Mouse (Mus musculus): ENCODE results near the gene Zfp524. TPM values are rescaled to one million over a fixed set of nuclear protein-coding genes. Genes with fewer than 3 reads are reported as not detected.
"Not testable (repeated sequence)": the region's sequence is repeated elsewhere in the genome, so short reads cannot be mapped to it uniquely, and the experiment has no call there.

Zfp524 gene
- total RNA-seq (2015) (24.8 and 26.2 TPM in 2 replicates), total RNA-seq (2017) (13.5 and 13.9 TPM in 2 replicates)

GRCm38 (mm10) chr7:5014251-5015117 lies at the start of gene Zfp524, which contains the start of gene Fiz1:
Gene Zfp524, plus strand, starts transcription at chr7:5014415.
Gene Fiz1, minus strand, starts transcription at chr7:5014697.
- peak; percentile 66 for ATAC-seq (ENCODE audit: poor library complexity, severe bottlenecking)

GRCm38 (mm10) chr7:4964988-4965387 lies 49.2 kb upstream of the Zfp524 start:
- ATAC-seq (ENCODE audit: poor library complexity, severe bottlenecking): no peak

- ATAC-seq (ENCODE audit: poor library complexity, severe bottlenecking): no peak
Measured at GRCm38 (mm10) chr7:4971068-4971467, 43.1 kb upstream of the Zfp524 start, which contains the start of gene Sbk3. Gene Sbk3, minus strand, starts transcription at chr7:4971168.

DNA sequence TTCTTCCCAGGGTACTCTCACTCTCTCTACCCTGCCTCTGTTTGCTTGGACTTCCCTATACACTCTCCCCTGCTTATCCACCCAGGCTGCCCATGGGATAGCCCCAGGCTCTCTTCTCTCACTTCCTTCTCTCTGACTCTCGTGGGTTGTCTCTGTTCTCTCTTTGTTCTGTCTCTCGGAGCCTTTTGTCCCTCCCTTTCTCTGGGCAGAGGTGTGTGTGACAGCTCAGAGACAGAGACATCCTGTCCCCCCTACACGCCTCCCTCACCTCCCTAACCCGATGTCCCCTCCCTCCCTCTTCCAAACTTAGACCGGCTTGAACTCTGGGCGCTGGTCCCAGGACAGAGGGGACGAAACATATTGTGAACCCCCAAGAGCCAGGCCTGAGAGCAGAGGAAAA lies 42.5 kb upstream of the Zfp524 start:
- ATAC-seq (ENCODE audit: poor library complexity, severe bottlenecking): peak; percentile 54

DNA sequence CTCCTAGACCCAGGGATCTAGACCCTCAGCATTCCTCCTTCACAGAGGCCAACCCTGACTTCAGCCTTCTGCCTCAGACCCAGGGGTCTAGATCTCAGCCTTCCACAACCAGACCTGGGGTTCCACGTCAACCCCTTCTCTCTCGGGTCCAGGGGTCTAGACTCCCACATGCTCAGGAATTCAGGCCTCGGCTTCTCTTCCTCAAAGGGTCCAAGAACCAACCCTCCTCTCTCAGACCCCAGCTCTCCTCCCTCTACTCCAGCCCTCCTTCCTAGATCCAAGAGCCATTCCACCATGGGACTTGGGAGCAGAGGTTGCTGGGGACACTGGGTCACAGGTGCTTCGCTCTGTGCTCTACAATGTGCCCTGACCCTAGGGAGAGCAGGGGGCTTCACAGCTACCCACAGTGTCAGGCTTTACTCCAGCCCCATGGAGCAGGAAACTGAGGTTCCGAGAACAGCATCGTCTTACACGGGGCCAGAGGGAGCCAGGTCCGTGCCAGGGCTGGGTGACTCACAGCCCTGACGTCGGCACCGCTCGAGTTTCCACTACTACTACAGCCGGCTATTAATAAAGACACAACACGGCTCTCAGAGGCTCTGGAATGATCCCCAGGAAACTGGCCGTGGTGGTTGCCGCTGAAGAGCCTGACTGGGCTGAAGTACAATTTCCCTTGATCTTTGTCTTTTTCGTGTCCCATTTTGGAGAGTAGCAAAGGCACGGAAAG lies 41.7 kb upstream of the Zfp524 start:
- ATAC-seq (ENCODE audit: poor library complexity, severe bottlenecking): no peak

- ATAC-seq (ENCODE audit: poor library complexity, severe bottlenecking): no peak
Measured at GRCm38 (mm10) chr7:4975455-4975854, 38.8 kb upstream of the Zfp524 start.

- ATAC-seq (ENCODE audit: poor library complexity, severe bottlenecking): no peak
Measured at GRCm38 (mm10) chr7:4976832-4977231, 37.4 kb upstream of the Zfp524 start.

DNA sequence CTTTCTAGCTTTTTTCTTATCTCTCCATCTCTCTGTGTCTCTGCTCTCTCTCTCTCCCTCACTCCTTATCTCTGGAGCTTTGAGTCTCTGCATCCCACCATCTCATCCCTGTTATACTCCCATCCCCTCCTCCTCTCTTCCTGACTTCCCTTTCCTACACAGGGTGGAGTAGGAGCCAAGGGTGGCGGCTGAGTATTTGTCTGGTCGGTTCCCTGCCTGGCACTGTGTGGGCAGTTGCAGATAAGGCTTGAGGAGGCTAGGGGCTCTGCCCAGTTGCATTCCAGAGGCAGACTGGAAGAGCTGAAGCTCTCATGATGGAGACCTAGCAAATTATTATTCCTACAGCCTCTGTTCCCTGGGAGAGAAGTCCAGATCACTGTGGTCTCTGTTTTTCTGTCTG lies 26.0 kb upstream of the Zfp524 start:
- no peak for ATAC-seq (ENCODE audit: poor library complexity, severe bottlenecking)

- ATAC-seq (ENCODE audit: poor library complexity, severe bottlenecking): no peak
Measured at GRCm38 (mm10) chr7:4993347-4993998, 20.7 kb upstream of the Zfp524 start.

- ATAC-seq (ENCODE audit: poor library complexity, severe bottlenecking): no peak
Measured at GRCm38 (mm10) chr7:4993999-4994788, 20.0 kb upstream of the Zfp524 start.

DNA sequence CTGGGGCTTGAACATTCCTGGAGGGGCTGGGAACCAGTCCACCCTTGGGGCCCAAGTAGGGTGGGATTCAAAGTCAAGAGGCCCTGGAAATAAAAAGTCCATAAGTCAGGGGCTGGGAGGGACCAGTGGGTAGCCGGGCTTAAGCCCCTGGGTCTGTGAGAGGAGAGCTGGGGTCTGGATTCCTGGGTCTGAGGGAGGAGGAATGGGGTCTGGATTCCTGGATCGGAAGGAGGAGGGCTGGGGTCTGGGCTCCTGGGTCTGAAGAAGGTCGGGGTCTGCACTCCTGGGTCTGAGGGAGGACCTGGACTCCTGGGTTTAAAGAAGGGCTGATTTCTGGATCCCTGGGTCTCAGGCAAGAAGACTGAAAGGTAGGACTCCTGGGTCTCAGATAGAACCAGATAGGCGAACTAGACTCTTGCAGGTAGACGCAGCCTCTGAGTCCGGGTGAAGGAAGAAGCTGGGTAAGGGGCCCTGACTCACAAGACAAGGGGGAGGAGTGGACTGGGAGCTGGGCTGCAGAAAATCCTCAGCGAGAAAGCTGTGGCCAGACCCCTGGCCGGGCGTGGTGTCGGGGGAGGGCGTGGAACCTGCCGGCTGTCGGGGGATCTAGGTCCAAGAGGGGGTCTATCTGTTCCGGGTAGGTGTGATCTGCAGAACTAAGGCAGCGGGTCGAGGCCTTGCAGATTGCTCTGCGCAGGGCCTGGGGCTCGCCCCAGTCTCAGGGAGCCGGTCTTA lies 18.8 kb upstream of the Zfp524 start:
- ATAC-seq (ENCODE audit: poor library complexity, severe bottlenecking): no peak

- peak; percentile 92 for ATAC-seq (ENCODE audit: poor library complexity, severe bottlenecking)
Measured at GRCm38 (mm10) chr7:4996003-4996895, 18.0 kb upstream of the Zfp524 start, which contains the start of gene Zfp579. Gene Zfp579, minus strand, starts transcription at chr7:4996158.

DNA sequence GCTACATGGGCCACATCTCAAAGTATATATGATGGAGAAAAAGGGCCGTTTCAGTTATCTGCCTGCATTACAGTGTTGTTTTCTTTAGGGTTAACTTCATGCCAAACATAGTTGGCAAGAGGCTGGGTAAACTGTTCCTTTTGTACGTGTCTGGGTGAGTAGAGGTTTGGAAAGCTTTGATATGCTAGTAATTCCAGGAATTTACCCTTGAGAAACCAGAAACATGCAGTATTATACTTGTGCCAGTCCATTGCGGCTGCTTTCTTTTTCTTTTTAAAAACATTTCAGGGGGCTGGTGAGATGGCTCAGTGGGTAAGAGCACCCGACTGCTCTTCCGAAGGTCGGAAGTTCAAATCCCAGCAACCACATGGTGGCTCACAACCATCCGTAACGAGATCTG lies 17.3 kb upstream of the Zfp524 start:
- ATAC-seq (ENCODE audit: poor library complexity, severe bottlenecking): no peak

GRCm38 (mm10) chr7:4999876-5000275 lies 14.3 kb upstream of the Zfp524 start:
- no peak for ATAC-seq (ENCODE audit: poor library complexity, severe bottlenecking)

DNA sequence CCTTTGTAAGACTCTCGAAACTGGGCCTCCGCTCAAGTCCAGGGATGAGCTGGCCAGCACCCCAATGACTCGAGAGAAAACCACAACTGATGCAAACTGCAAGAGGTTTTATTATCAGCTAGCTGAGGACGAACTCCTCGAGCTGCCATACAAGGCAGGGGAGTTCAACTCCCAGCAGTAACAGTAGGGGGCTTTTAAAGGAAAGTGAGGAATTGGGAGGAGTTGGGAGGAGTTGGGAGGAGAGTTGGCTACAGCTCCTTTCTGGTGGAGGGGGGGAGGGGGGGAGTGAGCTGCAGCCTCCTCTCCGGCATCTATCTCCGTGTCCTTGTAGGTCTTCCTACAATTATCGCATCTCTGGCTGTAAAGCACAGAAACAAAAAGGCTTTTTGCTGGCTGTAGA lies 11.3 kb upstream of the Zfp524 start:
- not testable (repeated sequence) for ATAC-seq (ENCODE audit: poor library complexity, severe bottlenecking)

DNA sequence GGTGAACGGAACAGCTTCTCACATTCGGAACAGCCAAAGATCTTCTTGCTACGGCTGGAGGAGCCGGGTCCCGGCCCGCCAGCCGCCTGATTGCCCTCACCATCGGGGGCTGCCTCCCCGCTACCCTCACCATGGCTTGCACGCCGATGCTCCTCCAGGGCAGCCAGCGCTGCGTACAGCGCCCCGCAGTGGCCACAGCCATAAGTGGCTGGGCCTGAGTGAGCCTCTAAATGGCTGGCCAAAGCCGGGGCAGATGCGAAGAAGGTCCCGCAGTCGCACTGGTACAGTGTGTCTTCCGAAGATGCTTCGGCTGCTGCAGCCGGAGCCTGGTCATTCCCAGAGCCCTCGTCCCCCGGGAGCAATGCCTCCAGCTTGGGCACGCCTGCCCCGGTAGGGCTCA lies 6.0 kb upstream of the Zfp524 start:
- no peak for ATAC-seq (ENCODE audit: poor library complexity, severe bottlenecking)

GRCm38 (mm10) chr7:5012681-5013513 lies 1.3 kb upstream of the Zfp524 start:
- no peak for ATAC-seq (ENCODE audit: poor library complexity, severe bottlenecking)

Data from megakaryocyte, adult 5-6 weeks (primary cell).